ENCODE assay signal across 8 mouse cellular contexts in genomic region chr10:128097587-128097971, GRCm38 (mm10). TPM values are rescaled to one million over a fixed set of nuclear protein-coding genes. Genes with fewer than 3 reads are reported as not detected.
DNase-seq lines count a peak whose midpoint lies in the region; ATAC-seq and TF ChIP-seq lines count a peak whose summit lies in the region.

No protein-coding gene starts in this region.

- peaks cover 4% of the 10 kb centered on the region for H3K4me1 ChIP-seq in bone marrow, adult 2 months (ENCODE audit: control insufficient read depth, insufficient read depth, low read length)
- H3K4me1 ChIP-seq in forebrain, embryonic 12.5 days: peaks cover 45% of the 10 kb centered on the region

- no peaks in the 10 kb centered on the region for H3K9me3 ChIP-seq in forebrain, embryonic 12.5 days

- peak overlapping the region; percentile 75 for H3K4me2 ChIP-seq in forebrain, embryonic 12.5 days

- WGBS in bone marrow, adult 2 months: under 1% methylated on average over 13 of the region's 13 CpGs
- 1% methylated on average over 13 of the region's 13 CpGs for WGBS in forebrain, embryonic 12.5 days

- H3K27ac ChIP-seq in bone marrow, adult 2 months (ENCODE audit: control insufficient read depth, insufficient read depth, low read depth, low read length, poor library complexity): peak overlapping the region; percentile 66; the same call in 1 of the 2 replicates
- H3K27ac ChIP-seq in forebrain, embryonic 12.5 days: peak overlapping the region; percentile 80

- no peaks in the 10 kb centered on the region for H3K36me3 ChIP-seq in forebrain, embryonic 12.5 days (replicated peaks)

- no peak for TF ChIP-seq POLR2A in bone marrow, adult 2 months (IDR thresholded peaks at IDR 0.05; ENCODE audit: borderline replicate concordance, control insufficient read depth, low read depth, low read length)

- no peak for ATAC-seq in forebrain, embryonic 12.5 days (ENCODE audit: low FRiP score)
- no peak for ATAC-seq in megakaryocyte-erythroid progenitor cell, adult 5-6 weeks (replicated peaks; ENCODE audit: low FRiP score, low TSS enrichment, poor library complexity, severe bottlenecking)

- H3K9ac ChIP-seq in forebrain, embryonic 12.5 days: peak overlapping the region; percentile 94

- H3K4me3 ChIP-seq in bone marrow, adult 2 months (replicated peaks; ENCODE audit: control insufficient read depth, low read depth, low read length): peak overlapping the region; percentile 74
- peak overlapping the region; percentile 99 for H3K4me3 ChIP-seq in forebrain, embryonic 12.5 days (replicated peaks)

- peak; percentile 46 for DNase-seq in ES-CJ7 (ENCODE audit: low read depth, low spot score)
- peak; percentile 66 for DNase-seq in heart, postnatal 4 days
- peak; percentile 38 to 41 for DNase-seq in layer of hippocampus, adult 8-10 months (ENCODE audit: low spot score in 2 of 2)
- peak; percentile 61 for DNase-seq in lung, postnatal 25 days (ENCODE audit: low spot score)
- DNase-seq in right cerebral cortex, postnatal 10 days (ENCODE audit: low spot score in 2 of 2): peak; percentile 75 to 77

- no peaks in the 10 kb centered on the region for H3K27me3 ChIP-seq in forebrain, embryonic 12.5 days

- TF ChIP-seq CTCF in bone marrow, adult 2 months (IDR thresholded peaks at IDR 0.05; ENCODE audit: control insufficient read depth, insufficient read depth, low read length): no peak

RNA-seq across cellular contexts. Expression of gene Baz2a, which starts 6.2 kb away (rescaled TPM):
- 31.8 and 64.0 TPM in 2 replicates for polyA plus RNA-seq in bone marrow, adult 2 months (2011; ENCODE audit: insufficient read depth, insufficient read length, low replicate concordance, missing spikeins)
- 14.0 and 14.6 TPM in 2 replicates for polyA plus RNA-seq in forebrain, embryonic 12.5 days (2016; fragmentation: Nextera tagmentation; extraction: Ambion mirVana)
- 10 to 100 TPM; 28.0 to 30.0 TPM for total RNA-seq in heart, postnatal 4 days (2021)
- total RNA-seq in layer of hippocampus, adult 8-10 months (2022): 10 to 100 TPM; 38.8 to 50.0 (median 46.3) TPM
- 43.8 and 44.6 TPM in 2 replicates for total RNA-seq in megakaryocyte-erythroid progenitor cell, adult 5-6 weeks (2014; fragmentation: Nextera tagmentation)
- total RNA-seq in megakaryocyte-erythroid progenitor cell, adult 5-6 weeks (2017): 12.4 and 14.3 TPM in 2 replicates

RNA-seq across cellular contexts. Expression of gene Atp5b, which starts 14.5 kb away (rescaled TPM):
- polyA plus RNA-seq in bone marrow, adult 2 months (2011; ENCODE audit: insufficient read depth, insufficient read length, low replicate concordance, missing spikeins): 369 and 567 TPM in 2 replicates
- polyA plus RNA-seq in forebrain, embryonic 12.5 days (2016; fragmentation: Nextera tagmentation; extraction: Ambion mirVana): 2,091 and 2,135 TPM in 2 replicates
- total RNA-seq in heart, postnatal 4 days (2021): 1,000 to 10,000 TPM; 6,416 to 6,613 TPM
- total RNA-seq in layer of hippocampus, adult 8-10 months (2022): 1,000 to 10,000 TPM; 1,554 to 1,727 (median 1,622) TPM
- 2,207 and 2,550 TPM in 2 replicates for total RNA-seq in megakaryocyte-erythroid progenitor cell, adult 5-6 weeks (2014; fragmentation: Nextera tagmentation)
- total RNA-seq in megakaryocyte-erythroid progenitor cell, adult 5-6 weeks (2017): 3,084 and 3,964 TPM in 2 replicates

RNA-seq across cellular contexts. Expression of gene Ptges3, which starts 38.8 kb away (rescaled TPM):
- polyA plus RNA-seq in bone marrow, adult 2 months (2011; ENCODE audit: insufficient read depth, insufficient read length, low replicate concordance, missing spikeins): 102 and 168 TPM in 2 replicates
- polyA plus RNA-seq in forebrain, embryonic 12.5 days (2016; fragmentation: Nextera tagmentation; extraction: Ambion mirVana): 611 and 642 TPM in 2 replicates
- total RNA-seq in heart, postnatal 4 days (2021): 100 to 1,000 TPM; 125 to 132 TPM
- total RNA-seq in layer of hippocampus, adult 8-10 months (2022): 100 to 1,000 TPM; 128 to 136 (median 133) TPM
- total RNA-seq in megakaryocyte-erythroid progenitor cell, adult 5-6 weeks (2014; fragmentation: Nextera tagmentation): 210 and 260 TPM in 2 replicates
- 377 and 378 TPM in 2 replicates for total RNA-seq in megakaryocyte-erythroid progenitor cell, adult 5-6 weeks (2017)
